Mouse (Mus musculus): ENCODE results near the gene Nedd9. TPM values are rescaled to one million over a fixed set of nuclear protein-coding genes. Genes with fewer than 3 reads are reported as not detected.

Nedd9 gene
- total RNA-seq, 2 experiments from 2014 or later, result 15.1 to 17.4 TPM

DNA sequence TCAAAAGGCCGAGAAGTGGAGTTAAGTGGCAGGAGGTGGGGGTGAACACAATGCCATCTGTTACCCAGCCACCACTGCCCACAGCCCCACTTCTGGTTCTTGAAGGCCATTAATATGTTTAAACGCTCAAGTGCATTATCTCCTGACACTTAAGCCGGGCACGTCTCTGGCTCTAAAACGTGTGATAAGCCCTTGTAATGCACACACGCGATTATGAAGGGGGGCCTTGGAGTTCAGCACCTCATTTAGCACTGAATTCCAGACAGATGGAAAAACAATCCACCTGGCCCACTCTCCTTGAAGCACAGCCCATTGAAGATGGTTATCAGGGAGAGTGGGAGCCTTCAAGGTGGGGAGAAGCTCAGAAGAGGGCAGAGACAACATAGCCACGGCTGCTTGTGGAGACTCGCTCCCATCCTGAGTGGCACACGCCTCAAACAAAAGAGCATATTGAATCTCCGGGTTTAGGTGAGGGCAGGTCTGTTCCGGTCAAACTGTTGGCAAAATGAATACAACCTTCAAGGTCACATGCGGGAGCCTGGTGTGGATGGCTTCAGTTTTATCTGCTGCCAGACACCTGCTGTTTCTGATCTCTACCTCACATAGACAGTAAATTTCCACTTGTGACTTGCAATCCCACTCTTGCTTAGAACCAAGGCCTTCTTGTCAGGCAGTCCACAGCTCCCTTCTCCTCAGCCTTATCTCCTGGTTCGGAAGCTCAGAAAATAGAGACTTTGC, 30.7 kb downstream of the Nedd9 start:
- DNase-seq, result no peak

DNA sequence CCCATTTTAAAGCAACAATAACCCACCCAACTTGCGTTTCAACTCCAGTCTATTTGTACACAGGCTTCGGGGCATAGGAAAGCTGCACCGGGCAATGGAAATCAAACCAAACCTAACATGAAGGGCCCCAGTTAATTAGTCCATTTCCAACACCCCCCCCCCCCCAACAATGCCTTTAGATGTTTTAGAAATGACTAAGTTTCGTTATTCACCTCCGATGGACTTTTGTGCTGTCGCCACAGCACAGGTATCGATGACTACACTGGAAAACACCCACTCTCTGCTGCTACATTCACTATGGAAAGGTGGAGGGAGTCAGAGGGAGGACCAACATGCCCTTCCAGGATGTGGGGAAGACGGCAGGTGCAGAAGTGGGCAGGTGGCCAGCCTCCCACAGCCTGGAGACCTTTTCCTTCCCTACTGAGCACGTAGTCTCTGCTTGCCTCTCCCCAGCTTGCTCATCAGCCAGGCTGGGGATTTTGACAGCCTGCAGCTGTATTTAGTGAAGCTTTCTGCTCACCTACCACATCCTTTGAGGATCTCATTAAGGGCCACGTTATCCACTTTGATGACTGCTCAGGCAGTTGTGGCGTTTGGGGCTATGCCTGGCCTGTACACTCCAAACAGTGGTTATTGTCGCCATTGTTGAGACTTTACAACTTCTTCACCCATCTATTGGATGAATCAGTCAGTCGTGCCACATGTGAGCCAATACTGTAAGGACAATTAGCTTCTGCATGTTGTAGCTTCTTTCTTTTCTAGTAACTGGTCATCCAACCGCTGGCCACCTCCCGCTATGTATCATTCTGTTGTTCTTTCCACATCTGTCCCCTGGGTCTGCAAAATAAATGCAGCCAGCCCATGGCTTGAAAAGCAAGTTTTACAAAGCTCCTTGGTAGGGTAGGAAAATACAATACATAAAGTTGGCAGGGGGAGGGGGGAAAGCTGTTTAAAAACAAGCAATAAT, 33.7 kb downstream of the Nedd9 start:
- DNase-seq, result no peak

DNA sequence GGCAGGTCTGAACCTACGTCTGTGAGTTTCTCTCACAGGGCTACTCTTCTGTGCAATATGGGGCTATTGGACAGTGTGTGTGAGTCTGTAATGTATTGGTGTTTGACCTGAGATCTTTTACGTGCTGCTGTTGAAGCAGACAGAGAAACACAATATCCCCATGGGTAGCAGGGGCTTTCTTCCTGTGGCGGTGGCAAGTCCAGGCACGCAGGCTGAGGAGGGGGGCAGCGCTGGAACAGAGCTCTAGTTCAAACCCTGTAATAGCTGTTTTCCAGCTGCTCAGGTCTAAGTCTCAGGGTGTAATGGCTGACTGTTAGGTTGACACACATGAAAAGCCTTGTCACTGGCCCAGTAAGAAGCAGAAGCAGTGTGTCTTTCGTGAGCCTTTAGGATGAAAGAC, 36.3 kb downstream of the Nedd9 start:
- DNase-seq, result no peak

DNA sequence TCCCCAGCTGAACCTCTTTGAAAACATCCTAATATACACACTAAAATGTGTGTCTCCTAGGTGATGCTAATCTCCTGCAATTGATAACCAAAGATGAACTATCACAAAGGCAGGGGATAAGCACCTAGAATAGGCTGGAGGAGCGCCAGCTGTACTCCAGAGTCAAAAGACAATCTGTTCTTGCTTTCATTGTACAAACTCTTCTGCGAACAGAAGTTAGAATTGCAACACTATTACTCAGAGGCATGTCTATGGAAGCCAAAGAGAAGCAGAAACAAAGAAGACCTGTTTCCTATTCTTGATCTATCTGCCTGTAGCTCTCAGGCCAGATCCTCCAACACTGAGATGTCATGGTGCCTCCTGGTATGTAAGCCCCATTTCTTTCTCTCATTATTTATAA, 38.0 kb downstream of the Nedd9 start:
- DNase-seq, result no peak

DNA sequence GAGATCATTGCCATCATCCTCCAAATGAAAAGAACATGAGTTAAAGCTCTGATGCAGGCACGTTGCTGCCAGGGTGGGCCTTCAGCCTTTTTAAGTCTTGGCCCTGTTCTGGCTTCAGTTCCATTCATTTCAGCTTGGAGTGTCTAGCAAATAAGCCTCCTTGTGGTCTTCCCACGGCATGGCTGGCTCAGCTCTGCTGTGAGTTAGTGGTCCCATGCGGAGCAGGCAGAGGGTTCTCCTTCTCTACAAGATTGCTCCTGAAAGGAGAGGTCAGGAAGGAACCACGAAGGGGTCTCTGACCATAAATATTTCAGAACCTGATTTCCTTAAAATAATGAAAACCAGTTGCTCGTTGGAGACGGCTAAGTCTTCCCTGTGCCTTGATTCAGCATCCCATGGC, 40.0 kb downstream of the Nedd9 start:
- DNase-seq, result no peak

DNA sequence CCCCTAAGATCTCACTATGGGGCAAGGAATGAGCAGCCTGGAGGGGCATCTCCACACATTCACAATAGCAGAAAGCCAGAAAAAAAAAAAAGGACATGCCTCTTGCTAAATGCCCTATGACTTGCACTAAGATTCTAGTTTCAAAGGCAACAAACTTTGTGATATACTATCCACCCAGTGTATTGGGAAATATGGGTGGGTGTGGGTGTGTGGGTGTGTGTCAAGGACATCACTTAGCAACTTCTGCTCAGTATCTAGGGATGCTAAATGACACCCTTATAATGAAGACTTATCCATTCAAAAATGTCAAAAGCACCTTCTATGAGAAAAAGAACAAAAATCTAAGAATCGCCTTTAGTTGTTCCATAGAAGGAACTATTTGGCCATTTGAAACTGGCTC, 40.6 kb downstream of the Nedd9 start:
- DNase-seq, result no peak

DNA sequence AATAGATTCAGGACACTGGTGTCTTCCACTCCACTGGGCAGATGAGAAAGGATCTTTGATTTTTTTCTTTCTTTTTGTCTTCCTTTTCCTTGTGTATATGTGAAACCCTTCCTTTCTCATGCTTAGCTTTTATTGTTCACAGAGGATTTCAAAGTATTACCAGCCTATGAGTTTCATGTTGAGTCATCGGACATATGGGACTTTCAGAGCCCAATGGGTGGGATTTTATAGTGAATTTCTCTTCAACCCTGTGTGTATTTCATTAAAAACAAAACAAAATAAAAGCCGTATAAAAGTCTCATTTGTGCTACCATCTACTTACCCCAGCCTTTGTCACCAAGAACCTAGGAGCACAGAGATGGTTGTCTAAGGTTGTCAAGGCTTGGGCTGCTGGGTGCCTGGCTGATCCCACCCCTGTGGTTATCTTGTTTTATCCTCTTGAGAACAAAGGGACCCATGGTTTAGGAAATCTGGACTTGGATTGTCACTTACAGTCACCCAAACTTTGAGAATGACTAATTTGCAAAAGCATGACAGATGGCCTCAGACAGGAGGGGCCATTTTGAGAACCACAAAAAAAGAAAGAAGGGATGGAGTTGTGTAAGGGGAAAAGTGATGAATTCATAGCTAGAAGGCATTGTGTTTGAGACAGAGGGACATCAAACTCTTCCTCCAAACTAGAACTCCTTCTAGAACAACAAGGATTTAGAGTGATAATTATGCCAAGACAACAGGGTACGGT, 41.9 kb downstream of the Nedd9 start:
- DNase-seq, result no peak

DNA sequence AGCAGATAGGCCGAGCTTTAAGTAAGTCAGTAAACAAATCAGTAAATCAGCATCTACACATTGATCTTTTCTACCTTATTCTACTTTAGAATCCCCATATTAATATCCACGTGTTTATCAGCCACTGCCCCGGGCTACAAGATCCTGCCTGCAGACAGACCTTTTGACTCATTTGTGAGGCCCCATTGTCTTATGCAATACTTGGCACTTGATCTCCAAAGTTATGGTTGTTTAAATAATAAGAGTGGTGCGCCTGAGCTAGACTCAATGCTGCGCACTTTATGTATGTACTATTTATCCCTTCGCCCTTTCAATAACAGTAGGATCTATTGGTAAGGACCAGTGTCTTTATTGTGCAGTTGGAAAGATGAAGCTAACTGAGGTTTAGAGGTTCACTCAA, 42.9 kb downstream of the Nedd9 start:
- no peak for DNase-seq

DNA sequence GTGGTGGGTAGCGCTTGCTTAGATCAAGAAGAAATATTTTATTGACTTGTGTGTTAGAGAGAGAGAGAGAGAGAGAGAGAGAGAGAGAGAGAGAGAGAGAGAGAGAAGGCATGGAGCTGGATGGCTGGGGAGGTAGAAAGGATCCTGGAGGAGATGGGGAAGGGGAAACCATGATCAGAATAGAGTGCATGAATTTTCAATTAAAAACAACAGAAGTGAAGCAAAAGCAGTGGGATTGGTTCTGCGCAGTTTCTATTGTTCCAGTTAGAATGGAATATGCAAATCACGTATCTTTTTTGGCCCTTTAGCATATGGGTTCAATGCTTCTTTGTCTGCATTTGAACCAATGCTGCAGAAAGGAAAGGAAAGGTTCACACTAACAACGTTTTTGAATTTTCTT, 45.0 kb downstream of the Nedd9 start:
- DNase-seq, result no peak

DNA sequence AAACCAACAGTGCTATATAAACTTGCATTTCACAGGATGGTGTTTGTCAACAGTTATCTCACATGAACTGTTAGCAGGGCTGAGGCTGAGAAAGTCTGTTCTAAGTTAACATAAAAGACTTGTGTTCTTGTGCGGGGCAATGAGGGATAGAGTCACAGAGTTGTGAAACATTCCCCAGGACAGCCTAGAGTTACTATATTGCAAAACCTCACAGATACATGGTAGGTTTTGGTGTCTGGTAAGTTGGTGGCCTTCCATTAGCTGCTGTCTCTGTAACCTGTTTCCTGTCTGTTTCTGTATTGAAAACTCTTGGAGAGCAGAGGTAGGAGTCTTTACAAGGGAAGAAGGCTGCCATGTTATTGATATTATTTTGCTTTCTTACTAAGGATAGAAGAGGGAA, 47.0 kb downstream of the Nedd9 start:
- DNase-seq, result no peak

DNA sequence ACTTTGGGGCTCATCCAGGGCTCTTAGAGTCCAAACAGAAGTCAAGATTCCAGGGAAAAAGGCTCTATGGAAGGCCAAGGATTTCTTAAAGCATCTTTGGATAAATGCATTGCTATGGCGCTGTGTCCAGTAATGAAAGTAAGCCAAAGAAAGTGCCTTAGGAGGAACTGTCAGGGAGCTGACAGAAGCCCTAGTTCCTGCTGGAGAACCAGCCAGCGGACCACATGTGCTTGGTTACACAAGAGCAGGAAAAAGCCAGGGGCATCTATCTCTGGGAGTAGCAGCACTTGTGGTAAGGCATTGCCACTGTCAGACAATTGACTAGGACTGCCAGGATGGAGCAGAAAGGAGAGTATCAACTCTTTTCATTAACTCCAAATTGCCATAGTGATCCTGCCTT, 49.8 kb downstream of the Nedd9 start:
- DNase-seq, result no peak

DNA sequence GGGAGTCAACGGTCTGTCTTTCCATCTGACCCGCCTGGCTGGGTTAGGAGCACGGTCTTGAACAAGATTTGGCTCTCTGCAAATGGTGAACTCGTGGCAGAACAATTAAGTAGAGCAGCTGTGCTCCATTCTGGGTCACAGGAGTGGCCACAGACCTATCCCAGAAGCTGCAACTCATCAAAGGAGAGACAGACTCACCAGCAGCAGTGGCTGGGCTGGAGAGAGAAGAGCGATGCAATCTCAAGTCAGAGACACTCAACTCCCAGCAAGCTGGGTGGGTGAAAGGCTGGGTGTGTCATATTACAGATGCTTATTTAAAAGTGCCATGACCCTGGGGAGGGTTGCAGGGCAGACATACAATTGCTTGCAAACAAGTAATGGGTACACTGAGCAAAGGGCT, 50.4 kb downstream of the Nedd9 start:
- DNase-seq, result no peak

DNA sequence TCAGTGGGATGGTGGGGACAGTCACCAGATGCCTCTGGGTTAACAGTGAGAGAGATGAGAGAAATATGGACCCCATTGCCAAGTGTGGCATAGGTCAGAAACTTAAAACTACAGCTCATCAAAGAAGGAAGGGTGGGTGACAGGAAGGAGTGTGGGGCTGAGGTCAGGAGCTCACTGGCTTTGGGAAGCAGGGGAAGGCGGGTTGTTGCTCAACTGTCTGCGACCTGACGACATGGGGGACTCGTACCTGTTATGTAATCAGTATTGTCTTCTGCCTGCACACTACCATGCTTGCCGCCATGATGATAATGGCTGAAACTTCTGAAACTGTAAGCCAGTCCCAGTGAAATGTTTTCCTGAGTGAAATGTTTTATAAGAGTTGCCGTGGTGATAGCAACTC, 54.0 kb downstream of the Nedd9 start:
- no peak for DNase-seq

DNA sequence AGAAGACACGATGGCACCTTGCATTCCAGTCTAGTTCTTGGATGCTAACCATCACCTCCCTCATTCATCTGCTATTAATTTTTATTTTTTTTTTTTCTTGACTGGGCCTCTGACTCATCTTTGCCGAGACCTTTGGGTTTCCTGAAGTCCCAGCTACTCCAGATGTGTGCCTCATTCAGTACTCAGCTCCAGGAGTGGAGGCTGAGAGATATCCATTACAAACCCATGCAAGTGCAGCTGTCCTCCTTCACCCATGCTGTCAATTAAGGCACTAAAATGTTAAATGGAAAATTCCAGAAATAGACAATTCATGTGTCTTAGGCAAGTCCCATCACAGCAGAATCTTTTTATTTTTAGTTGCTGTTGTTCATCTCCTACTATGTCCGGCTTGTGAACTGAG, 55.4 kb downstream of the Nedd9 start:
- DNase-seq, result no peak

DNA sequence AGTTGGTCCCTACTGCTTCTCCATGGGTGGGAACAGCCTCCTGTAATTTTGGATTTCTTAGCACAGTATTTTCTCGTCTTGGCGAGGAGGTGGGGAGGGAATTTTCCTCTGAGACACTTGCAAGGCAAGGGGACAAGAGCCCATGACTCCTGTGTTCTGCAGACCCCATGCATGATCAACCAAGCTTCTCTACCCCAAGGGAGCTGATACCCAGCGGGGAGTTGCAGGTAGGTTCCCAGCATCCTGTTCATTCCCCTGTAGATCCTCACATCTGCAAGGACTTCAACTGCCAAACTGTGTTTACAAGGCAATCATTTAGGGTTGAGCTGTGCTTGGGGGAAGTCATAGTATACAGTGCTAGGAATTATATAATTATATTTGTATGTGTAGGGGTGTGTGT, 60.1 kb downstream of the Nedd9 start:
- no peak for DNase-seq

DNA sequence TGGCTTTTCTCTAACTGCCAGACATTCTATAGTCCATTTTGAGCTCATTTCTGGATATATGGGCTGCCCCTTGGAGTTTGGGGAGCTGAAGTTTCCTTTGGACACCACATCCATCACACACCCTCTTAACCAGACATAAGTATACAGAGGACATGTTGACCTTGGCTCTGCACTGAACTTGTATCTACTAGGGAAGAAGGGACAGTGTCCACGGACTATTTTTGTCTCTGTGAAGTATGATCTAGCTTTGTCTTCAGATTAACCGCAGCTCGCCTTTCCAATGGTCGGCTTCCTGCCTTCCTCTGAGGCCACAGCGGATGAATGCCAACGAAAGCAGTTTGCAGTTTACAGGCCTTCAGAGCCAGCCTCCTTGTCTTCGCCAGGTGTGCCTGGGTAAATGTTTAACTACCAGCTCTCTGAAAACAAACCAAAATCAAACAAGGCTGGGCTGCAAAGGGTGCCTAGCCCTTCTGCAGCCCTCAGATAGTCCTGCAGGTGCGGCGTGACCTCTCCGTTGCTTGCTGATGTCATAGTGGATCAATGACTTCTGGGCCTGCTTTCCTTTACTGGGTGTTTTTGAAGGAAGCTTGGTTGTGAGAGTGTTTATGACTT, 63.6 kb downstream of the Nedd9 start:
- DNase-seq, result no peak

DNA sequence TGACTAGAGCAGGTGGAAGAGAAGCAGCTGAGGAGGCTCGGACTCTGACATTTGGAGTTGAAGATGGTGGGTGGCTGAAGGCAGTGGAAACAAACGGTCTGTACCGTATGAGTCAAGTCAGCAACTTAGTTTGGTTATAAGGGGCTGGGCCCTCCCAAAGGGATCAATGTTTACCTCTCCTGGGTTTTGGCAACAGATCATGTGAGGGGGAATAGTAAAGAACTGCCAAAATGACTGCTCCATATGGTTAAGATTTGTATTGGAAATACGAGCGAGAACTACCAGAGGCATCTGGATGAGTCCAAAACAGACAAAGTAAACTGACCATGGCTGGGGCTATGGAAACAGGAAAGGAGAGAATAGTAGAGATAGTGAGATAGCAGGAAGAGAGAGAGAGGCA, 64.6 kb downstream of the Nedd9 start:
- no peak for DNase-seq

DNA sequence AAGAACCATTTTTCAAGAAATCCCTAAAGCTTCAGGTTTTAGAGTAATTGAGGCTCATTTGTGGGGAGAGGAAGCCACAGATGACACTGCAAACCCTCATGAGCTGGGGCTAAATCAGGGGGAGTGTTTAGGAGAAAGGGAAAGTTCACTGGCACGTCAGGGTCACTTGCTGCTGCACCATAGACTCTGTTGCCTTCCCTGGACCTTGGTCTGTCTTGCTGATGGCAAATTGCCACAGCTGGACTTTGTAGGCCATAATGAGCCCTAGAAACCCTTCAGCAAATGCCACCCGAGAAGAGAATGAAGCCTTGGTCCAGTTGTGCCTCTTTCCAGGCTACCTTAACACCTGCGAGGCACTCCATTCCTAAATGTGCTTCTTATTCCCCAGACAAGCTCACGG, 66.8 kb downstream of the Nedd9 start:
- DNase-seq, result no peak

DNA sequence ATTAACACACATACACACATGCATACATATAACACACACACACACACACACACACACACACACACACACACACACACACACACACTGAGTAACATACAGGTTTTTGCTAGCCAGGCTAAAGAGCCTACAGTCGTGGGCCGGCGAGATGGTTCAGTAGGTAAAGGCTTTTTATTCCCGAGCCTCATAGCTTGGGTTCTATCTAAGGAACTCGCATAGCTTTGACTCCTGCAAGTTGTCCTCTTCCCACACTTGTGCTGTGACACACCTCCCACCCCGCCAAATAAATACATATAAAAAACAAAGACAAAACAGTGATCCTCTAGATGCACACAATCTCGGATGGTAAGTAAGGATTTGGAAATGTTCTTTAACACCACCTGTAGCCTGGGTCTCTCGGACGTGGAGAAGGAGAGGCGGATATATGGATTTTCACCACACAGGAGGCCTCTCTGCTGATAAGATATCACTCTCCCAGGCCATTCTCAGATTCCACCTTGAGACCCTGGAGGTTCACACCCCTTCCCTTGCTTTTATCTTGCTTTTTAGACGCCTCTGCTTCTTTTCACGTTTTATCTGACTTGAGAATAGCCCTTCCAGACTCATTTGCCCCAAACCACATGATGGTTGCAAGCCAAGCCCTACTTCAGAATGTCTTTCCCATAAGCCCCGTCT, 68.8 kb downstream of the Nedd9 start:
- DNase-seq, result no peak

DNA sequence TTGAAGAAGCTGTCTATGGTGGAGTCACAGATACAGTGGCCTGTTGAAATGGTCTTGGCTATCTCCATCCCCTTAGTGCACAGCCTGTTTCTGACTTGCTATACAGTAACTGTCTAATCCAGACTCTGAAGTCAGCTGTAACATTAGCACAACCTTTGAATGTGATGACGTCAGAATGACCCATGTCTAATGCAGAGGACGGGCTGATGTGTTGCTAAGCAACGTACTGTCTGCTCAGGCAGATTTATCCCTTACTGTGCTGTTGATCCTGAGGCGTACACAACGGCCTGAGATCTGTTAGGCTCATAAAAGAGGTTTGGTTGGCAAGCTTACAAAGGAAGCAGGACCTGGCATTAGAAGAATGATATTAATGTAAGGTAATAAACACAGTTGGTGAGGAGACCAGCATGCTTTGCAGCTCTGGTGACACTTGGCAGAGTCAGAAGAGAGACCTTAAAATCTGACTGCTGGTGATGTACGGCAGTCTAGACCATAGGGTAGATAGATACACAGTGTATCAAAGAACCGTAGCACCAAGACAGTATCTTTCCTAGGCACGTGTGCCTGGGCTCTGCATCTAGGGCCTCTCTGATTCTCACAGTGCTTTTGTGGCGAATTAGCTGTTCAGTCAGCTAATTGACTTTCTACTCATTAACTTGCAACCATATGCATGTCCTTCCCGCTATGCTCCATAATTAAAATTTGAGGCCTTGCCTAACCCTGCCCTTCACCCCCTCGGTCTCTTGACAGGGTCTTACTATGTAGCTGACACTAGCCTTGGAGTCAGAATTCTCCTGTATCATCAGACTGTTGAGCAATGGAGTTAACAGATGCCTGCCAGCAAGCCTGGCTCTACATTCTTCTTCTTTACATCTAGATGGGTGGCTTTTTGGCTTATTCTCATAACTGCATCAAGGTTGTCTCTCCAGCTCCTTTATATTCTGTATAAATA, 70.8 kb downstream of the Nedd9 start:
- no peak for DNase-seq
